Mouse (Mus musculus) adrenal gland, adult 18-20 months (tissue): ENCODE data around the gene Lgals4. TPM values are rescaled to one million over a fixed set of nuclear protein-coding genes. Genes with fewer than 3 reads are reported as not detected.

Source experiments
- total RNA-seq, 2 experiments: library from RNA; stranded (reverse); gene quantifications; 1 replicate in 1 of 2; 2 replicates in 1 of 2; pipeline ENCODE4 v1.2.3; 2021

The Lgals4 gene
- total RNA-seq, 2 experiments from 2014 or later = 10.3 to 14.0 TPM

Other genes with a start within 250 kb of the Lgals4 start
- gene Samd4b, start 235.7 kb upstream of the Lgals4 start, total RNA-seq = 10 to 100 TPM; 67.9 to 72.7 TPM
- gene Pak4, start 235.7 kb upstream of the Lgals4 start, total RNA-seq = 10 to 100 TPM; 21.4 to 25.2 TPM
- gene Acp7, start 202.5 kb upstream of the Lgals4 start, total RNA-seq = not detected
- 1 to 10 TPM; 1.8 TPM for gene Fbxo27, start 141.0 kb upstream of the Lgals4 start, total RNA-seq
- 1 to 10 TPM; 2.4 to 2.8 TPM for gene Fbxo17, start 117.0 kb upstream of the Lgals4 start, total RNA-seq
- 10 to 100 TPM; 72.4 to 79.4 TPM for gene Mrps12, start 92.0 kb upstream of the Lgals4 start, total RNA-seq
- 10 to 100 TPM; 15.6 to 17.2 TPM for gene Sars2, start 91.9 kb upstream of the Lgals4 start, total RNA-seq
- gene Ccer2, start 77.7 kb upstream of the Lgals4 start, total RNA-seq = not detected
- gene Sirt2, start 67.1 kb upstream of the Lgals4 start, total RNA-seq = 10 to 100 TPM; 78.1 to 86.7 TPM
- gene Nfkbib, start 66.3 kb upstream of the Lgals4 start, total RNA-seq = 10 to 100 TPM; 44.0 to 55.4 TPM
- 1 to 10 TPM; 2.6 to 3.2 TPM for gene Rinl, start 44.9 kb upstream of the Lgals4 start, total RNA-seq
- gene Hnrnpl, start 25.3 kb upstream of the Lgals4 start, total RNA-seq = 100 to 1,000 TPM; 327 to 346 TPM
- gene Ech1, start 8.6 kb upstream of the Lgals4 start, total RNA-seq = 100 to 1,000 TPM; 474 to 780 TPM
- under 1 TPM in 1 of 2 experiments, not detected in 1; 0.54 TPM for gene Lgals7, start 30.0 kb downstream of the Lgals4 start, total RNA-seq
- under 1 TPM; 0.16 to 0.17 TPM for gene Capn12, start 47.6 kb downstream of the Lgals4 start, total RNA-seq
- gene Actn4, start 128.5 kb downstream of the Lgals4 start, total RNA-seq = 100 to 1,000 TPM; 197 to 233 TPM
- gene Eif3k, start 148.0 kb downstream of the Lgals4 start, total RNA-seq = 100 to 1,000 TPM; 227 to 253 TPM
- 1 to 10 TPM in 1 of 2 experiments, under 1 TPM in 1; 0.96 to 2.4 TPM for gene Map4k1, start 148.2 kb downstream of the Lgals4 start, total RNA-seq